Mouse (Mus musculus): ENCODE measurements around the gene 3110082I17Rik. TPM values are rescaled to one million over a fixed set of nuclear protein-coding genes. Genes with fewer than 3 reads are reported as not detected.

Gene 3110082I17Rik
- polyA plus RNA-seq, 1 experiment, result 16.4 TPM

DNA sequence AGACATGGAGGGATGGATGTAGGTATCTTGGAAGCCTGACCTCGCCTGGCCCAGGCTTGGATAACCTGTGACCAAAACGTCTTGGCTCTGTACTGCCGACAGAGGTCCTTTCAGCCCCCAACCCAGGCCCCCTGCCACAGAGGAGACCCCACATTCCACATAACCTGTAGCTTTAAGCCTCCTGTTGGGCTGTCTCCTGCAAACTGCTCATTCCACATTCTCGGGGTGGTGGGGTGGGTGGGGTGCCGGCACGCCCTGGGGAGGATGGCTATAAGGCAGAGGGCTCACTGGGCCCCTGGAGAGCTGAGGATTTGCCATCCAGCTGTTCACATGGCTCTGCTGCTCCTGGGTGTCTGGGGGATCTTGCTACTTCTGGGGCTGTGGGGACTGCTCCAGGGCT is 108.0 kb downstream of the 3110082I17Rik start, which contains the start of gene Cyp2w1:
Cyp2w1 (plus strand) TSS at position 301 of the 400 bp plus-strand sequence.
- TF ChIP-seq POLR2A (IDR thresholded peaks at IDR 0.05; ENCODE audit: borderline replicate concordance, low read depth, low read length) (no peak), CTCF (IDR thresholded peaks at IDR 0.05; ENCODE audit: low read depth, low read length) (no peak)
- H3K4me3 ChIP-seq (ENCODE audit: insufficient read depth, low read length), result no peak within 1 kb of the TSS
- H3K4me1 ChIP-seq (ENCODE audit: control insufficient read depth, insufficient read depth, low read length), result peaks cover 9% of the 10 kb centered on the region
- no peak within 1 kb of the TSS for H3K27ac ChIP-seq (ENCODE audit: insufficient read depth, low read depth, low read length)

DNA sequence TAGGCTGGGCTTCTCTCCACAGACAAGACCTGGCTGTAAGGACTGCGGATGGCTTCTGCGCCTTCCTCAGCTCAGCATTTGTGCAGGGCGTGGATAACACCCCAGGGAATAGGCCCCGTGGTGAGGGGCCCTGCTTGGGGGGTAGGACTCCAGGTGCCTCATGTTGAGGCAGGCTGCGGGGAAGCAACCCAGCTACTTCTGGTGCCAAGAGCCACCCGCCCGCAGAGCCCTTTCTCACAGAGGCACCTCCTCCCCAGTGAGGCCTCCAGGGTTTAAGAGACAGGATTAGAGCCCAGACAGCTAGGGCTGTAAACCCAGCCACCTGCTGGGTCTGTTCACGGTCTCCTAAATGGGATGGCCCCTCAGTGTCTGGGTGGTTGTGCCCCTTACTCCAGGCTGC is 108.7 kb downstream of the 3110082I17Rik start:
- TF ChIP-seq CTCF (IDR thresholded peaks at IDR 0.05; ENCODE audit: low read depth, low read length) (no peak), POLR2A (IDR thresholded peaks at IDR 0.05; ENCODE audit: borderline replicate concordance, low read depth, low read length) (no peak)
- H3K4me1 ChIP-seq (ENCODE audit: control insufficient read depth, insufficient read depth, low read length), result peaks cover 9% of the 10 kb centered on the region
- H3K27ac ChIP-seq (ENCODE audit: insufficient read depth, low read depth, low read length), result no peak overlapping the region
- no peak overlapping the region for H3K4me3 ChIP-seq (ENCODE audit: insufficient read depth, low read length)

DNA sequence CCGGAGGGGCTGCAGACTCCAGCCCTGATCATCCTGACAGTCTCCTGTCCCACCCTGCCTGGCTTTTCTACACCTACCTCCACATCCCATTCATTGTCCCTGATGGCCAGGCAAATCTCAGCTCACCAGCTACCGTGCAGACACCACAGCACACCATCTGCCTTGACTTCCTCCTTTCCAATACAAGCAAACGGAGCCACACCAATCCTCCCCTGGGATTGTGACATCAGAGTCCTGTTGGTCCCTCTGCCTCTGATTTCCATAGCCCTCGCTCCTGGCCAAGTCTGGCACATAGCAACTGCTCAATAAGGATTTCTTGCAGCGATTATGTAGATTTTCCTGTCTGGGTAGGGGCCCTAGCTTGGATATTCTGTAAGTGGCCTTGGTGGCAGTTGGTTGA is 109.2 kb downstream of the 3110082I17Rik start, which contains the start of gene Cox19:
Cox19 (minus strand) TSS at position 285 of the 400 bp plus-strand sequence.
- TF ChIP-seq CTCF (IDR thresholded peaks at IDR 0.05; ENCODE audit: low read depth, low read length), result no peak
- no peak for TF ChIP-seq POLR2A (IDR thresholded peaks at IDR 0.05; ENCODE audit: borderline replicate concordance, low read depth, low read length)
- Histone ChIP-seq H3K27ac (ENCODE audit: insufficient read depth, low read depth, low read length) (no peak within 1 kb of the TSS), H3K4me1 (ENCODE audit: control insufficient read depth, insufficient read depth, low read length) (peaks cover 9% of the 10 kb centered on the region), H3K4me3 (ENCODE audit: insufficient read depth, low read length) (no peak within 1 kb of the TSS)

DNA sequence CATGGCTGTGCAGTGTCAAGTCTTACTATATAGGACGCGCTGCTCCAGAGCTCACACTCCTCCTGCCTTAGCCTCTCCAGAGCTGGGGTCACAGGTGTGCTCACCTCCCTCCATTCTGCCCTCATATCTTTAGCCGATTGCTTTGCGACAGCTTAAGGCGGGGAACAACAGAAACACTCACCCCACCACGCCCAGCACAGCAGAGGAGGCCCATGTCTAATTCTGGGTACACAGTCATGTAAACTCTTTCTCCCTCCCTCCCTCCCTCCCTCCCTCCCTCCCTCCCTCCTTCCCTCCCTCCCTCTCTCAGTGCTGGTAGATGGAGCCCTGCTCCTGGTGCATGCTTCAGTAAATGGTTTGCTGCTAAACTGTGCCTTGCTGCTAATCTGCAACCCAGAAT is 110.6 kb downstream of the 3110082I17Rik start:
- TF ChIP-seq POLR2A (IDR thresholded peaks at IDR 0.05; ENCODE audit: borderline replicate concordance, low read depth, low read length) (no peak), CTCF (IDR thresholded peaks at IDR 0.05; ENCODE audit: low read depth, low read length) (no peak)
- H3K4me3 ChIP-seq (ENCODE audit: insufficient read depth, low read length), result no peak overlapping the region
- no peak overlapping the region for H3K27ac ChIP-seq (ENCODE audit: insufficient read depth, low read depth, low read length)
- peaks cover 16% of the 10 kb centered on the region for H3K4me1 ChIP-seq (ENCODE audit: control insufficient read depth, insufficient read depth, low read length)

DNA sequence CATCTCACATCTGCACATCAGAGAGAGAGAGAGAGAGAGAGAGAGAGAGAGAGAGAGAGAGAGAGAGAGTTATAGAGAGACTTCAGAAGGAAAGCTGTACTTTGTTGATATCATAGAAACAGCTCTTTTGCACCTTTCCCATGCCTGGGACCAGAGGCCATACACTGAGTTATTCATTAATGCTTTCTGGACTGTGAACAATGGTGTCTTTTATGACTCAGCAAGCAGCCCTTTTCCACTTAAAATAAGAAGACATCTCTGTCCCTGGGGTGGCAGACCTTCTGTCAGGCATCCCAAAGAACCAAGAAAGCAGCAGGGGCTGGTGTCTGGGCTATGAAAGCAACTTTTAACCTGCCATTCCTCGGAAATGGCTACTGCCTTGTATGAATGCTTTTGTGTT is 113.1 kb downstream of the 3110082I17Rik start:
- Histone ChIP-seq H3K4me1 (ENCODE audit: control insufficient read depth, insufficient read depth, low read length) (peaks cover 23% of the 10 kb centered on the region), H3K27ac (ENCODE audit: insufficient read depth, low read depth, low read length) (no peak overlapping the region), H3K4me3 (ENCODE audit: insufficient read depth, low read length) (no peak overlapping the region)
- TF ChIP-seq POLR2A (IDR thresholded peaks at IDR 0.05; ENCODE audit: borderline replicate concordance, low read depth, low read length), result no peak
- TF ChIP-seq CTCF (IDR thresholded peaks at IDR 0.05; ENCODE audit: low read depth, low read length), result no peak

DNA sequence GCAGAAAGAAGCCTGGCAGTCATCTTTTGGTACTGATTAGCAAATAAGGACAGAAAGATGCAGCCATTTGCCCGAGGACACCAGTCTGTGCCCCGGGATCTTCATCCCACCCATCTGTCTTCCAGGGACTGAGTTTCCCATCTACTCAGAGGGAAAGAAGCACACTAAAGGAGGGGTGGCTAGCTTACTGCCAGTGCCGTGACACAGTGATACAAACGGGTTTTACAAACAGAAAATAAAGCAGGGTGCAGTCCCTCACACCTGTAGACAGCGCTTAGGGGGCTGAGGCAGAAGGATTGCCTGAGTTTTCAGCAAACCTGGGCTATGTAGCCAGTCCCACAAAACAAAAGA is 115.0 kb downstream of the 3110082I17Rik start:
- TF ChIP-seq CTCF (IDR thresholded peaks at IDR 0.05; ENCODE audit: low read depth, low read length) (no peak), POLR2A (IDR thresholded peaks at IDR 0.05; ENCODE audit: borderline replicate concordance, low read depth, low read length) (no peak)
- Histone ChIP-seq H3K4me1 (ENCODE audit: control insufficient read depth, insufficient read depth, low read length) (peaks cover 14% of the 10 kb centered on the region), H3K4me3 (ENCODE audit: insufficient read depth, low read length) (0 out of 2 replicates have a peak overlapping the region, but pooled peaks have one; percentile 9), H3K27ac (ENCODE audit: insufficient read depth, low read depth, low read length) (no peak overlapping the region)

DNA sequence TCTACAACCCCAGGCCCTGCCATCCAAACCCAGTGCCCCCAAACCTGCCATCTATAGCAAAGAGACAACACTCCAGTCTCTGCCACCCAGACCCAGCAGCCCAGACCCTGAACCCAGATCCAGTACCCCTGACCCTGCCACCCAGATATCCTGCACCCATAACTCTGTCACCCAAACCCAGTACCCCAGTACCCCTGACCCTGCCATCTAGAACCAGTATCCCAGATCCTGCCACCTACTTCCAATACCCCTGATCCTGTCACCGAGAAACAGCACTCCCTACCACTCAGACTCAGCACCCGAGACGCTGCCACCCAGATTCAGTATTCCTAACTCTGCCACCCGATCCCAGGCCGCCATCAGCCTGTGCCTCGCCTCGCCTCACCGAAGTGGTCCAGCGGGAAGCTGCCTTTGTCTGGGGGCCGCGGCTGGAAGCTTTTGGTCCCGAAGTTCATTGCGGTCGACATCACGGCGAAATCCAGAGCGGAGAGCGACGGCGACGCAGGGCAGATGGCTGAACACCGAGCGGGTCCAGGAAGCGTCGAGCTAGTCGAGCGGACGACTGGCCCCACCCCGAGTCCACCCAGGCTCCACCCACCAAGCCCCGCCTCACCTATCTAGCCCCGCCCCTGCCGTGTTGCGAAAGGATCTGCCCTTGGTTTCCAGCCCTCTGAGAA is 115.5 kb downstream of the 3110082I17Rik start:
- peak overlapping the region; percentile 41 for H3K27ac ChIP-seq (ENCODE audit: insufficient read depth, low read depth, low read length)
- TF ChIP-seq POLR2A (IDR thresholded peaks at IDR 0.05; ENCODE audit: borderline replicate concordance, low read depth, low read length) (no peak), CTCF (IDR thresholded peaks at IDR 0.05; ENCODE audit: low read depth, low read length) (no peak)
- peak overlapping the region; percentile 88 for H3K4me3 ChIP-seq (ENCODE audit: insufficient read depth, low read length)
- H3K4me1 ChIP-seq (ENCODE audit: control insufficient read depth, insufficient read depth, low read length), result peaks cover 14% of the 10 kb centered on the region

DNA sequence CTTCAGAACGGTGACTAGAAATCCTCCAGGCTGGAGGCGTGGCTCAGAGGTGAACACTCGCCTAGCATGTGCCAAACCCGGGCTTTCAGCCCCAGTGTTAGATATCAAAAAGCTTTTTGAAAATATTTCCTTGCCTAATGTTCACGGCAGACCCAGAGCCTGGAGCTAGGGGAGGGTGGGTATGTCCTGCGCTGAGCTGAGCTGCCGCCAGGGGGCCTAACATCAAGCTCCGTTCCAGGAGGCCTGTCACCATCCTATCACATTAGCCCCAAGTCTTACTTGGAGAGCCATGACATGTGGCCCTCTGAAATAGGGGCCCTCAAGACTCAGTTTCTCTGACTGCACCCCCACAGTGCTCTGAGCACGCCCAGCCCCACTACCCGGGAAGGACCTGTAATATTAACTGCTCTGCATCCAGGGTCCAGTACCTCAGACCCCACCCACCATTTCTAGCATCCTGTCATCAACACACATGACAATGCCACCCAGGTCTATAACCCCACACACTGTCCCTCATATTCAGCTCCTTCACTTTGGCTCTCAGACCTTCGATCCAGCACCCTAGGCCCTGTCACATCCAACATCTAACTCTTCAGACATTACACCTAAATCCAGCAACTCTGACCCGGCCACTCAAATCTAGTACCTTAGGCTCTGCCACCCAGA is 116.2 kb downstream of the 3110082I17Rik start:
- Histone ChIP-seq H3K4me1 (ENCODE audit: control insufficient read depth, insufficient read depth, low read length) (peaks cover 14% of the 10 kb centered on the region), H3K27ac (ENCODE audit: insufficient read depth, low read depth, low read length) (peak overlapping the region; percentile 41), H3K4me3 (ENCODE audit: insufficient read depth, low read length) (peak overlapping the region; percentile 88)
- TF ChIP-seq POLR2A (IDR thresholded peaks at IDR 0.05; ENCODE audit: borderline replicate concordance, low read depth, low read length) (no peak), CTCF (IDR thresholded peaks at IDR 0.05; ENCODE audit: low read depth, low read length) (peak; percentile 59)

DNA sequence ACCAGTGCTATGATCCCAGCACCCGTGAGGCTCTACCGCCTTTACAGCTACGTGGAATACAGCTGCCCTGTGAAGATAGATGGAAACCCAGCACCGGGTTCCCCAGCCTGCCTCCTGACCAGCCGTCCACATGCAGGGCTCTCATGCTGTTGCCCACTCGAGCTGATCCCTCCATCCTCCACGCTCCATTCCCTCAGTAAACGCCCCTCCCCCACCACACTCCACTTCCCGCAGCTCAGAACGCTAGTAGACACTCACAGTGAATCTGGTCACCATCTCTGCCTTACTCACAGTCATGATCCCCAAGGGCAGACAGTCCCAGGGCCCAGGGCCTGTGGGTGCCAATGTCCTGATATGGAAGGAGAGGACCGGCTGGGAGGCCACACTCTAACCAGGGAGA is 121.4 kb downstream of the 3110082I17Rik start:
- TF ChIP-seq POLR2A (IDR thresholded peaks at IDR 0.05; ENCODE audit: borderline replicate concordance, low read depth, low read length) (no peak), CTCF (IDR thresholded peaks at IDR 0.05; ENCODE audit: low read depth, low read length) (no peak)
- Histone ChIP-seq H3K27ac (ENCODE audit: insufficient read depth, low read depth, low read length) (no peak overlapping the region), H3K4me3 (ENCODE audit: insufficient read depth, low read length) (no peak overlapping the region), H3K4me1 (ENCODE audit: control insufficient read depth, insufficient read depth, low read length) (peaks cover 19% of the 10 kb centered on the region)

DNA sequence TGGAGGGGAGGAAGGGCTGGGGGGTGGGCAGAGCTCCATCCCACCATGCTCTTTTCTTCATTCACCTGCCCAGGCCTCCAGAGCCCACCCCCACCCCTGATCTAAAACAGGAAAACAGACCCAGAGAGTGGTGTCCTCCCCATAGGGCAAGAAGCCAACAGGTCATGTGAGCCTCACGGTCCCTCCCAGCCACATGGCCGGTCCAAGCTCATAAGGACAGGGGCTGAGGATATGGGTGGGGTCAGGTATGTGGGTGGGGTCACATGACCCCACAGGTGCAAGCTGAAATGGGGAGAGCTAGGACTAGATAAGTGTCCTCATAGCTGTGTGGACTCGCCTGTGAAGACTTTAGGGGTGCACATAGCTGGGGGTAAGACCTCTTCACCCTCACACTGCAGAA is 121.9 kb downstream of the 3110082I17Rik start:
- peaks cover 19% of the 10 kb centered on the region for H3K4me1 ChIP-seq (ENCODE audit: control insufficient read depth, insufficient read depth, low read length)
- TF ChIP-seq CTCF (IDR thresholded peaks at IDR 0.05; ENCODE audit: low read depth, low read length) (no peak), POLR2A (IDR thresholded peaks at IDR 0.05; ENCODE audit: borderline replicate concordance, low read depth, low read length) (no peak)
- H3K4me3 ChIP-seq (ENCODE audit: insufficient read depth, low read length), result no peak overlapping the region
- H3K27ac ChIP-seq (ENCODE audit: insufficient read depth, low read depth, low read length), result no peak overlapping the region
